Mouse (Mus musculus): ENCODE measurements around the gene Zdbf2. TPM values are rescaled to one million over a fixed set of nuclear protein-coding genes. Genes with fewer than 3 reads are reported as not detected.

The Zdbf2 gene
- 10 to 100 TPM; 10.1 to 14.1 TPM for total RNA-seq (2021)
- long read RNA-seq, experiment 1: 0 reads
- long read RNA-seq, experiment 2, partial matches to known transcripts: 0 of 1 reads
- long read RNA-seq, experiment 2, other reads (novel, unspliced or antisense): 1 of 1 reads

DNA sequence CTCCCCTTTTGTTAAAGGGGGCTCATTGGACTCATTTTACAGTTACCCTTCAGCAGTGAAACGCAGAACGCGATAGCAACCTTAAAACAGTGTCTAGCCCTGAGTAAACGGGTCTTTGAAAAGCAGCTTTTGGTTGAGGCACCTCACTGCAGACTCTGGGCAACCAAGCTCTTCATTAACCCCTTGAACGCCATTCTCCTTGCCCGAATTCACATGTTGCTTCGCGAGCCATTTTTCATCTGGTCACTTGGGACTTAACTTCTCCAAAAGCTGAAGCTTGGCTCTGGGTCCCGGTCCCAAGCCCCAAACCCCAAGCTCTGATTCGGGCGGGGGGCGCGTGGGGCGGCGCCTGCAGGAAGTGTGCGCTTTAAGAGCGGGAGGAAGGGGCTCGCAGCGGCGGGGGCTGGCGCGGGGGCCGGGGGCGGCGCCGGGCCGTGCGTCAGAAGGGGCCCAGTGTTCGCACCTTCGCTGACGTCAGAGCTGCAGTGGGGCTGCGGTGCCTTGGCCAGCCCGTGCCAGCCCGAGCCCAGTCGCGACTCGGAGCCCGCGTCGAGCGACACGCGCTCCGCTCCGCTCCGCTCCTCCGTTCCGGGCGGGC lies at the start of gene Zdbf2:
Zdbf2 (plus strand) TSS at position 525 of the 598 bp plus-strand sequence.
- intact Hi-C loops (cut with DNase I; ENCODE audit: low total_unique reads): no loop called here
- no peak for DNase-seq

GRCm38 (mm10) chr1:63225009-63225408 lies 48.1 kb upstream of the Zdbf2 start:
- DNase-seq: no peak
- intact Hi-C loops (cut with DNase I; ENCODE audit: low total_unique reads): no loop called here

- DNase-seq: peak; percentile 17
- intact Hi-C loops (cut with DNase I; ENCODE audit: low total_unique reads): no loop called here
Observed at GRCm38 (mm10) chr1:63225890-63226289, 47.2 kb upstream of the Zdbf2 start.

DNA sequence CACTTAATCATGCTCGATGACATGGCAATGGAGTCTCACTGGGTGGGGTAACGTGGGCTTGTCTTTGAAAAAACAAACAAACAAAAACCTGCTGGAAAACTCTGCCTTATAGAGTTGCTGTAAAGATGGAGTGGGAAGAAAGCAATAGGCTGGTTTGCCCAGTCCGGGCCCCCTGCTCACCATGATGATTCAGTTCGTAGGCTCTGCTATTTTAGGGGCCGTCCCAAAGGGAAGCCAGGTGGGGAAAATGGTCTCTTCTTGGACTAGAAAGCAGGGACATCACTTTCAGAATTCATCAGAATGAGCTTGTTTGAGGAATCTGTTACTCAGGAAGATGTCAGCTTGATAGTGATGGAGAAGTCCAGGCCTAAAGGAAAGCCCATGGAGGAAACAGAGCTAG lies 45.8 kb upstream of the Zdbf2 start:
- intact Hi-C loops (cut with DNase I; ENCODE audit: low total_unique reads): no loop called here
- no peak for DNase-seq

DNA sequence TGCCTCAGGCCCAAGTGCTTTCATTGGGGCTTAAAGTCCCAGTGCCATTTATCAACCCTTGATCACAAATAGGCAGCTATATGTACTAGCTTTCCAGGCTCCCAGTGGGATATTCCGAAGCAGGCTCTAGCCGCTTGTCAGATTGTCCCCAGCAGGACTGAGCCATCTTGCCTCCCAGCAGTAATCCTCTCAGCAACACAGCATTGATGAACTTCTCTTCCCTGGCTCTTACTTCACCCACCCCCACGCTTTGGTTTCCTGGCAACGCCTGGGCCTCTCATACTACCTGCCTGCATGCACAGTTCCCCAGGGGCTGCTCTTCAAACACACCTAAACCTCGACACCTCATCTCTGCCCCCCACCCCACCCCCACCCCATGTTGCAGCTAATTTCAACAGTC lies 35.7 kb upstream of the Zdbf2 start:
- DNase-seq: no peak
- intact Hi-C loops (cut with DNase I; ENCODE audit: low total_unique reads): no loop called here

DNA sequence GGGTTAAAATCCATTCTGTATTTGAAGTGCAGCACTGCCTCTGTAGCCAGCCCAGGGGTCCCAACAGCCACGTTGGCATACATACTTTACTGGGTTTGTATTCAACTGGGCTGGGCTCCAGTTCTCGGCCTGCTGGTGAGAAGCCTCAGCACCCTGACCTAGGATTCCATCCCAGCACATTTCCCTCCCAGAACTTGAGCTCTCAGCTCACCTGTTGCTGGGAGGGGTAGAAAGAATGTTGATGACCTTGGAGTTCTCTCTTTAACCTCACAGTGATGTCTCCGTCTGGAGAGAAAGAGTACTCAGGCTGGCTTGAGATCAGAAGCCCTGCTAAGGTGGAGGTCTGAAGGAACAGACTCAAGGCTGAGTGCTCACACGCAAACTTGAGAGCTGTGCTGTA lies 33.8 kb upstream of the Zdbf2 start:
- intact Hi-C loops (cut with DNase I; ENCODE audit: low total_unique reads): no loop called here
- no peak for DNase-seq

- intact Hi-C loops (cut with DNase I; ENCODE audit: low total_unique reads): no loop called here
- peak; percentile 64 for DNase-seq
Observed at GRCm38 (mm10) chr1:63239751-63240150, 33.3 kb upstream of the Zdbf2 start.

GRCm38 (mm10) chr1:63243854-63244253 lies 29.2 kb upstream of the Zdbf2 start:
- intact Hi-C loops (cut with DNase I; ENCODE audit: low total_unique reads): no loop called here
- DNase-seq: no peak

GRCm38 (mm10) chr1:63246862-63247521 lies 26.1 kb upstream of the Zdbf2 start:
- intact Hi-C loops (cut with DNase I; ENCODE audit: low total_unique reads): no loop called here
- DNase-seq: no peak

- intact Hi-C loops (cut with DNase I; ENCODE audit: low total_unique reads): no loop called here
Observed at GRCm38 (mm10) chr1:63247831-63248359, 25.2 kb upstream of the Zdbf2 start.

DNA sequence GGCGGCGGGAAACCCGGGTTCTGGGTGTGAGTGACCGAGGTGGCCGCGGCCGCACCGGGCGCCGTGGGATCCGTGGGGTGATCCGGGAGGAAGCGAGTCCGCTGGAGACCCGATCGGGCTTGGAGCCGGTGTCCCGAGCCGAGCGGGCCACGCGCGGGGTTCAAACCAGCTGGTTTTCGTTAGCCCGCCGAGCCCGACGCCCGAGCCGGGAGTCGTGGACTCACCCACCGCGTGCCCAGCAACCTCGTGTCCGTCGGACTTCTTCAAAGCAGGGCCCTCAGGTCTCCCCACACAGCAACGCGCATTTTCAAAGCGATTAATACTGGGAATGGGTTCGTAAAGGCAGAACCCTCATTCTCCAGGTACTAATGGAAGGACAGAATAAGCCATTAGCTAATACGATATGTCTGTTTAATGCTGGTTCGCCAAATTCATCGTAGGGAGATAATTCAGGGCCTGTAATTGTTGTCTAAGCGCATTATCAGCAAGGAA lies 24.7 kb upstream of the Zdbf2 start:
- DNase-seq: no peak
- intact Hi-C loops (cut with DNase I; ENCODE audit: low total_unique reads): no loop called here

More at GRCm38 (mm10) chr1:63247831-63248359, 25.2 kb upstream of the Zdbf2 start:
- no peak for DNase-seq

GRCm38 (mm10) chr1:63249261-63249660 lies 23.8 kb upstream of the Zdbf2 start:
- no peak for DNase-seq
- intact Hi-C loops (cut with DNase I; ENCODE audit: low total_unique reads): no loop called here

DNA sequence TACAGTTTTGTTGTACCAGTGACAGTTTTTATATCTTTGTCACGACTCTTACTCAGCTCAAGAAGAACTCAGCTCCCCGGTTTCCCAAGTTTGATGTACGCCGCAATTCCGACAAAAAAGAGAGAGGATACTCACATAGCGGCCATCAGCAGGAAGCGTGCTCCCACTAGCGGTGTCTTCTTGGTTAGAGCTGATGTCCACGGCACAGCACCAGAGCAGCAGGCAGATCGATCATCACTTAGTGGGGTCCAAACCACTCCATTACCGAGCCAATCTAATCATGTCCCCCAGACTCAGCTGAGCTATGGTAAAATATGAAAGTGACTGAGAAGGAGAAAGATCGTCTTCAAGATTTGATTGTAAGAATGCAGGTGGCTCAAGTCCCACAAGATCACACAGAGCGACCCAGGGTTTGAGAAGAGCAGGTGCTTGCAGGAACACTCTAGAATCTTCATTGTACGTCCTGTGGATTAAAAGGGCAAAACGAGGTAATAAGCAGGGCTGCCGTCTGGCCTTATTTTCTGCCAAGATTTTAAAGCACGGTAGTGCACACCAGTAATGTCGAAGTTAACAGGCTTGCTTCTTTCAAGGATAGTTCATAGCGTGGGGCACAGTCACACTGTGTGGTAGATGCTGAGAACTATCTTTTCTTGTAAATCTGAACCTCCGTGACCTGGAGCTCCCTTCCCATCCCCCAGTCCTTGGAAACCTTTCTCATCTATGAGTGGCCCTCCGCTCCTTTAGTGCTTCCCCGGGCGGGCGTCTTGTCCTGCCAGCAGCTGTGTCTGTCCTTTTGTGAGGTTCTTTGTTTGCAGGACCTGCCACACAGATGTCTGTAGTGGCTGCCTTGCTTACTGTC lies 20.5 kb upstream of the Zdbf2 start:
- intact Hi-C loops (cut with DNase I; ENCODE audit: low total_unique reads): loop anchor here (10.0 kb wide), 1 partner anchor 68 kb away; no protein-coding TSS in a partner anchor
- DNase-seq: peak; percentile 15

- no peak for DNase-seq
- intact Hi-C loops (cut with DNase I; ENCODE audit: low total_unique reads): loop anchor here (10.0 kb wide), 1 partner anchor 68 kb away; no protein-coding TSS in a partner anchor
Observed at GRCm38 (mm10) chr1:63253291-63253690, 19.8 kb upstream of the Zdbf2 start.

DNA sequence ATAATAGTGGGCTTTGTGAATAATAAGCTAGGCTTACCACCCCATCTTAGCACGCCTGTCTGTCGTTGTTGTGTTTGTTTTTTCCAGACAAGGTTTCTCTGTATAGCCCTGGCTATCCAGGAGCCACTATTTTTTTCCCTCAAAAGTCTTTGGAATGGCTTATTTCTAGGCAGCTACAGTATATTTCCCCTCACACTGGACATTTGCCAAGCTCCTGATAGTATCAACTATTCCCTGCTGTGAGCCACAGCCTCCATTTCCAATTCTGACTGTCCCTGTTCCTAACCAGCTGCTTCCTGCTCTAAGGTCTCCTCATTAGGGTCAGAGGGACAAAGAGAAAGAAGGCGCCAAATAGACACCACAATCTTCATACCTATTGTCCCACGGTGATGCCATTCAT lies 18.0 kb upstream of the Zdbf2 start:
- DNase-seq: no peak
- intact Hi-C loops (cut with DNase I; ENCODE audit: low total_unique reads): loop anchor here (10.0 kb wide), 1 partner anchor 70 kb away; no protein-coding TSS in a partner anchor

GRCm38 (mm10) chr1:63256083-63256482 lies 17.0 kb upstream of the Zdbf2 start:
- intact Hi-C loops (cut with DNase I; ENCODE audit: low total_unique reads): loop anchor here (10.0 kb wide), 1 partner anchor 71 kb away; no protein-coding TSS in a partner anchor
- DNase-seq: no peak

DNA sequence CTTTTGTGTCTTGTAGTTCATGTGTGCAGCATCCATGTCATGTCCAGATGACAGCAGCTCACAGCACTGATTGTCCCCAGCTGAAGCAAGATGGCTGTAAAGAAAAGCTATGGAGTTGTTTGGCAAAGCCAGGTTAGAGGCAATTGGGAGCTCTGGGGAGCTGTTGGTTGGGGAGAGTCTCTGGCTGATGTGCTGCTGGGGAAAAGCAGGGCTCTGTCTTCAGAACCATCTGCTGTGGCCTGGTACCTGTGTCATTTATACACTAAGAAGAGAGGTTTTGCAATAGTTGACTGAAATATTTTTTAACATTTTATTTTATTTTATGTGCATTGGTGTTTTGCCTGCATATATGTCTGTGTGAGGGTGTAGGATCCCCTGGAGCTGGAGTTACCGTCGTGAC lies 14.6 kb upstream of the Zdbf2 start:
- DNase-seq: no peak
- intact Hi-C loops (cut with DNase I; ENCODE audit: low total_unique reads): loop anchor here (10.0 kb wide), 1 partner anchor 74 kb away; no protein-coding TSS in a partner anchor

GRCm38 (mm10) chr1:63259271-63259830 lies 13.7 kb upstream of the Zdbf2 start:
- no peak for DNase-seq
- intact Hi-C loops (cut with DNase I; ENCODE audit: low total_unique reads): loop anchor here (10.0 kb wide), 1 partner anchor 75 kb away; no protein-coding TSS in a partner anchor

Data from gastrocnemius, postnatal 14 days (tissue).